Mouse (Mus musculus): Measurements from ENCODE around the gene Efcab6.

Gene Efcab6

DNA sequence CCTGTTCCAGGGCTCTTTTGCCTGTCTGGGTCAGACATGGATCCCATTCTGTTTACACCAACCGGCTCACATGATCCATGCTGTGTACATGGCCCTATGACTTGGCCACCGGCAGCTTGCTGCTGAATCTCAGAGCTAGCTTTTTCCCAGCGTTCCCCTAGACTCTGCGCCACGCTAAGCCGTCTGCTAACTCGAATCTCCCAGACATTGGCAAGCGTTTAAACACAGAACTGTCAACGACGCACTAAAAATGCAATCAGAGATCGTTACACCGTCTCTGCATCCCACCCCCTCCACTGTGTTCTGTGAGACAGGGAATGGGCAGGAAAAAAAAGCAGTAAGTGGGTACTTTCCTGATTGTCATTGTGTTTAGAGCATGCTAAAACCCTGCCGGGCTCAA lies 236.0 kb downstream of the Efcab6 start:
- no peak for TF ChIP-seq GATA4 (IDR thresholded peaks at IDR 0.05; ENCODE audit: insufficient replicate concordance, low read length)

DNA sequence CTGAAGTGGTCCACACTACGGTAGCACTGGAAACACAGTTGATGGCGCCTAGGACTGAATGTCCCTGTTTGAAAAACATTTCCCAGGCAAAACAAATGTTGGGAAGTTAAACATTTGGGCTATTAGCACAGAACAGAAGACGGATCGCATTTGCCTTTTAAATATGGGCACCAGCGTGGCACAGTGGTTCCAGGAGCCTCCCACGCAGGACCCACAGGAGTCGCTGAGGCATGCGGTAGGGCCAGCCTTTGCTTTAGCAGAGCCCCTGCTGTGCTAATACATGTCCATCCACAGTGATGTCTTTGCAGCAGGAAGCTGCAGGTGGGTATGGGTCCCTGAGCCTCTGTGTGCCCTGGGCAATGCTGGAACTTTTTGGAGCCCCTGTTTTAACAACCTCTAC lies 237.2 kb downstream of the Efcab6 start:
- no peak for TF ChIP-seq GATA4 (IDR thresholded peaks at IDR 0.05; ENCODE audit: insufficient replicate concordance, low read length)
